Mouse (Mus musculus) right cerebral cortex, postnatal 4 days (tissue): ENCODE measurements around the gene Rdh16f1.
"Not testable (repeated sequence)": the region's sequence is repeated elsewhere in the genome, so short reads cannot be mapped to it uniquely, and the experiment has no call there.

Experiments
- DNase-seq: peaks from one replicate; pipeline ENCODE4 v3.0.0-alpha.2; 2022

Gene Rdh16f1

DNA sequence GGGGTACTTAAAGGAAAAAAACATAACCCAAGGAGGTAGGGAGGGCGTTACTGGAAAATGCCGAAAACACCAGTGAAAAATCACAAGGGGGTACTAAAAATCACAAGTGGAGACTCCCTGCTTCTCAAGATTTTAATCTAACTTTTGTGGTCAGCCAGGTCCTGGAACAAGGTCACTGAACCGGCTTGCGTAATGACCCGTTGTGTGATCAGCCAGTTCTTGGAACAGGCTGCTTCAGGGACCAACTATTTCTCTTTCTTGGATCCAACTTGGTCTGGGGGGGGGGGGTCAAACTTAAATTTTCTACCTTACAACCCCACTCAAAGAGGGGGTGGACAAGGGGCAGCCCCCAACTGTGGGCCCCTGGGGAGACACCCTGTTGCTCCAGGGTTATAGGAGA, 78.2 kb downstream of the Rdh16f1 start:
- not testable (repeated sequence) for DNase-seq

DNA sequence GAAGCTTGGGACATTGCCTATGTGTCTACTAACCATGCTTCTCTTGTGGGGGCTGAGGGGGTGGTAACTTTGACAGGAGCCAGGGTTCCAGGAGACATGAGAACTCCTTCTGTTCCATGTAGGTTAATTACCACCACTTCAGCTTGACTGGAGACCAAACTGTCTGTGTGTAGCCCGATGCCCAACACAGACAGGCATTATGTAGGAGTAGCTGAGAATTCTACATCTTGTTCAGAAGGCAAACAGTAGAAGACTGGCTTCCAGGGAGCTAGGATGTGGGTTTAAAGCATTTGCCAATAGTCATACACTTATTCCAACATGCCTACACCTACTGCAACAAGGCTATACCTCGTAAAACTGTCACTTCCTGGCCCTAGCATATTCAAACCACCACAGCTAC, 79.0 kb downstream of the Rdh16f1 start:
- DNase-seq: no peak

DNA sequence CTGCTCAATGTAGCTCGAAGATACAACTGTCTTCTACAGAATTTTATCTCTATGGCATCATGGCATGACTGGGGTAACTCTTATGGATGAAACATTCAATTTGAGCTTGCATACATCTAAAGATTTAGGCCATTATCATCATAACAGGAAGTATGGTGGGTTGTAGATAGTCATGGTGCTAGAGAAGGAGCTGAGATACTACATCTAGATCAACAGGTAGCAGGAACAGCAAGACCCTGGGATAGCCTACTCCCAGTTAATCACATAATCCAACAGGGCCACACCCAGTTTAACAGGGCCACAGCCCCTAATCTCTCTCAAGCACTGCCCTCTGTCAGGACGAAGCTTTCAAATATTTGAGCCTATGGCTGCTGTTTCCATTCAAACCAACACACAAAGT, 81.2 kb downstream of the Rdh16f1 start:
- no peak for DNase-seq
